Mouse (Mus musculus) myocyte (in vitro differentiated cells): ENCODE data around the gene Ttbk2.

Experiments
- MAX ChIP-seq: IDR thresholded peaks from one replicate; pipeline ENCODE4 v1.6.1; 2011; ENCODE audit warnings: low read depth, mild to moderate bottlenecking, control low read depth
- MYOG ChIP-seq, 3 experiments: IDR thresholded peaks; one replicate each; pipeline ENCODE4 v1.6.1; 2011; ENCODE audit warnings: control low read depth in 2 of 3, low read depth in 2 of 3, mild to moderate bottlenecking in 2 of 3; ENCODE audit not compliant: insufficient read length in 2 of 3, control insufficient read depth in 1 of 3, insufficient read depth in 1 of 3
- POLR2A ChIP-seq: IDR thresholded peaks from one replicate; pipeline ENCODE4 v1.6.1; 2011; ENCODE audit warnings: low read depth, mild to moderate bottlenecking, control low read depth, moderate library complexity; ENCODE audit not compliant: insufficient read length
- POLR2AphosphoS2 ChIP-seq: IDR thresholded peaks from one replicate; pipeline ENCODE4 v1.6.1; 2011; ENCODE audit warnings: low read depth, control low read depth; ENCODE audit not compliant: insufficient read length

DNA sequence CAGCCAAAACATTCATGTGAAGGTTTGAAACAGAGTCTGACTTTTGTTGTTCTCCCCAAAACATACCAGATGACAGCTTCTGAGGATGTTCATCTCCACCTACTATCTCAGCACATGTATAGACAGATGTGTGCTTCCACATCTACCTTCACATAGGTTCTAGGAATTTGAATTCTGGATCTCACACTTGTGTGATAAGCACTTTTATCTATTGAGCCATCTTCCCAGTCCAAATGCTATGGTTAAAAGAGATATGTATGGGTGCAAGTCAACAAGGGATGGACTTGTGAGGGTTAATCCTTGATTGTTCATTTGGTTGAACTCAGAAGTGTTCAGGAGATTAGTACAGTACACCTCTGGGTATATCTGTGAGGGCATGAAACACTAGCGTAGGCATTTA is 5.1 kb downstream of the Ttbk2 start:
- TF ChIP-seq MYOG (IDR thresholded peaks at IDR 0.05; ENCODE audit: control insufficient read depth in 1 of 3, insufficient read depth in 1 of 3, insufficient read length in 2 of 3, low read depth in 2 of 3), result no peak
- no peak for TF ChIP-seq POLR2A
- no peak for TF ChIP-seq MAX
- no peak for TF ChIP-seq POLR2AphosphoS2
